Mouse (Mus musculus): ENCODE measurements around the gene Prkcb.
A peak's percentile ranks its signal among the peaks of the same experiment; 100 is the strongest.

The Prkcb gene

GRCm38 (mm10) chr7:122512430-122512966 lies 223.9 kb downstream of the Prkcb start:
- DNase-seq (ENCODE audit: low read depth, low spot score) = no peak

DNA sequence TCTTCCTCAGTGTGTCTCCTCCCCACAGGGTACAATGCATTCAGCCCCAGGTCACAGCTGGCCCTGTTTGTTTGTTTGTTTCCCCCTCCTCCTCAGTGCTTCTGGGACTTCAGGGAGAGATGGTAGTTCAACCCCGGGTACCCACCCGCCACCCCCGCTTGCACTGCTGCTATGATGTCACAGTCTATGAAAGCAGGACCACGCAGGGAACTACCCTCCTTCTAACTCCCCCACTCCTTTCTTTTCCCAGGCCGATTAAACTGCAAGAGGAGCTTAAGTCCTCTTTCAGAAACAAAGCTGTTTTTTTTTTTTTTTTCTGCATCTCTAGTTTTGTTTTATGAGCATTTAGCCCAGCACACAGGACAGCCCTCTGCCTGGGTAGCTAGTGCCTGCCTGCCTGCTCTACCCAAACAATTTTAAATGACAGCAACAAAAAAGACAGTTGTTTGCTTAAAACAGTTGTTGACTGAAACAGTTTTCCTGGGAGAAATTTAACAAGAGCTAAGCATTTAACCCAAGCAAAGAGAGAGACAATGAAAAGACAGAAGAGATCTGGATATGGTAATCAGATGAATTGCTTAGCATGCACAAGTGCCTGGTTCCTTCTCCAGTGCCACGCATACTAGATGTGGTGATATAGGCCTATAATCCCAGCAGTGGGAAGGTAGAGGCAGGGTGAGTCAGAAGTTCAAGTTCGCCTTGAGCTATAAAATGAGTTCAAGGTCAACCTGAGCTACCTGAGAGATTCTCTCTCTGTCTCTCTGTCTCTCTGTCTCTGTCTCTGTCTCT lies 232.5 kb downstream of the Prkcb start:
- no peak for DNase-seq (ENCODE audit: low read depth, low spot score)

DNA sequence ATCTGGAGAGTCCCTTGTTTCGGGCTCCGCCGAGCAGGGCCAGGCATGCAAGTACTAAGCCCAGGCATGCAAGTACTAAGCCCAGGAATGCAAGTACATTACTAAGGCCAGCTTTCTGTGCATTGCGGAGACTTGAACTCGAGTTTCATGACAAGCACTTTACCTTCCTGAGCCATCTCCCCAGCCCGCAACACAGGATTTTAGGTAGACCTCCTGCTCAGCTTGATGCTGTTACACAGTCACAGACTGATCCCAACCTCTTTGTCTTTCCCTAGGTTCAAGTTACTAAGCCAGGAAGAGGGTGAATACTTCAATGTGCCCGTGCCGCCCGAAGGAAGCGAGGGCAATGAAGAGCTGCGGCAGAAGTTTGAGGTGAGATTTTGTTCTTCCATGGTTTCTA lies 239.7 kb downstream of the Prkcb start:
- DNase-seq (ENCODE audit: low read depth, low spot score) = no peak

- DNase-seq (ENCODE audit: low read depth, low spot score) = no peak
These were observed 240.1 kb downstream of the Prkcb start for GRCm38 (mm10) chr7:122528646-122529045.

- DNase-seq (ENCODE audit: low read depth, low spot score) = no peak
These were observed 245.2 kb downstream of the Prkcb start for GRCm38 (mm10) chr7:122533566-122534360.

DNA sequence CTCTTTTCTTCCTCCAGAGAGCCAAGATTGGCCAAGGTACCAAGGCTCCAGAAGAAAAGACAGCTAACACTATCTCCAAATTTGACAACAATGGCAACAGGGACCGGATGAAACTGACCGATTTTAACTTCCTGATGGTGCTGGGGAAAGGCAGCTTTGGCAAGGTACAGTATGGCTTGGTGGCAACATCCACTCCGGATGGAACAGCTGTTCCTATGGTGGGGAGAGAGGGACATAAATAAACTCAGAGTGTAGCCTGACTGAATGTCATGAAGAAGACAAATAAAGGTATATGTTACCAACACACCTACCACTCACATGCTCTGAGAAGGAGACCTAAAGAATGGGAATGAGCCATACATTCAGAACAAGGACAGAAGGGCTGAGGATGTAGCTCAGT lies 256.1 kb downstream of the Prkcb start:
- no peak for DNase-seq (ENCODE audit: low read depth, low spot score)

DNA sequence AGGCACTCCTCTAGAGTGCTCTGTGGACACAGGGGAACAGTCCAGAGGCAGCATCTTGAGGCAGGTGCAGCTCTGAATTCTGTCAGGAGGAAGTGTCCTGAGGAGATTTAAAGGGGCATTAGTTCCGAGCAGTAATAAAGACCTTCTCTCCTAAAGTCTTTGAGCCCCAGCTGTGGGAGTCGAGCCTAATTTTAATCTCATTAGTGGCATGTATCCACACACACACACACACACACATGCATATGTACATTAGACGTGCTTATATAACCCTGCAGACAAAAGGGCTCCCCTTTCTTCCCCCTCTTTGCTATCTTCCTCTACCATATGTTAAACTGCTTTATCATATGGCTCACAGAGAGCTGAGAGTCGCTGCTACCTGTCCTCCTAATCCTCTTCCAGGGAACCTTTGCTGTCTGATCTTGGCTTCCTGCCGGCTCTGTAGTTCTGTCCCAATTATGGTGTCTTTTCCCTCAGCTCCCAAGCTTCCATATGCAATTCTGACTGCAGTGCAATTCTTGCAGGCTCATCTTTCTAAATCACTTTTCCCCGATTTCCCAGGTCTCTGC lies 268.1 kb downstream of the Prkcb start:
- DNase-seq (ENCODE audit: low read depth, low spot score) = no peak

DNA sequence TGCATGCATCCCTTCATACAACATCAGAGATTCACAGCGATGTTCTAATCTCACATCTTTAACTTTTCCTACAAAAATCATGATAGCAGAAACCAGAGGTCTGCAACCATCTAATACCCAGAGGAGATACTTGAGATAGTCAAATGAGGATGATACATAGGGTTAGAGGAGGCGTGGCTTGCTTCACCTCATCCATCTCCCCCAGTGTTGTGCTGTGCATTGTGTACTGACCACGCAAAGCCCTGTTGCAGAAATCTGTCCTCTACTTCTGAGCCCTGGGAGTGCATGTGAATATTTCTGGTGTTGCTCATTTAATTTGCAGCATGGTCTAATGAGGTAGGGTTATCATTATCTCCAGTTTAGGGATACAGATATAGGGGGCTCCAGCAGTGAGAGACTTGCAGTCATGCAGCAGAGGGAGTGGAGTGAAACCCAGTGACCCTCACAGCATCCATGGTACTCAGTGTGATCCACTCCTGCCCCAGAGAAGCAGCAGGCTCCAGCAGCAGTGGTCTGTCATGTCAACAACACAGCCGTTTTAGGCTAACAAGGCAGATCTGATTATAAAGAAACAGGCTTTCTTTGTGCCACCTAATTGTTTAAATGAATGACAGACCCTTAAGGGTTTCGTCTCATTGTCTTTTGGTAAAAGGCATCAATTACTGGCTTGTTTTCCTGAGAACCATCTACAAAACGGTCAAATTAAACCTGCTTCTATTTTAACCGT lies 269.7 kb downstream of the Prkcb start:
- no peak for DNase-seq (ENCODE audit: low read depth, low spot score)

DNA sequence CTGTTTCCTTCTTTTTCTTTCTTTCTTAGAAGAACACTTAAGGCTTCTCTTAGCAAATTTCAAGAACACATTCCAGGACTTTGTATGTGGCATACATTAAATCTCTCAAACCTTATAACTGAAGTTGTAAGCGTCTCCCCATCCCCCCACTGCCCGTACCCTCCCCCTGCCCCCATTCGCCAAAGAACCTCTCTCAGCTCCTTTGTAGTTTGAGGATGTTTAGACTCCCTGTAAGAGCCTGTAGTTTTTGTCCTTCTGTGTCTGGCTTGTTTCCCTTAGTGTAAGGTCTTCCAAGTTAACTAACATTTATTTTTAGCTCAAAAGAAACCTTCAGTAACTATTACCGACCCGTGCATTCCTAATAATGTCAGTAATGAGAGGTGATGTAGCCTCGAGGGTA lies 270.4 kb downstream of the Prkcb start:
- no peak for DNase-seq (ENCODE audit: low read depth, low spot score)

DNA sequence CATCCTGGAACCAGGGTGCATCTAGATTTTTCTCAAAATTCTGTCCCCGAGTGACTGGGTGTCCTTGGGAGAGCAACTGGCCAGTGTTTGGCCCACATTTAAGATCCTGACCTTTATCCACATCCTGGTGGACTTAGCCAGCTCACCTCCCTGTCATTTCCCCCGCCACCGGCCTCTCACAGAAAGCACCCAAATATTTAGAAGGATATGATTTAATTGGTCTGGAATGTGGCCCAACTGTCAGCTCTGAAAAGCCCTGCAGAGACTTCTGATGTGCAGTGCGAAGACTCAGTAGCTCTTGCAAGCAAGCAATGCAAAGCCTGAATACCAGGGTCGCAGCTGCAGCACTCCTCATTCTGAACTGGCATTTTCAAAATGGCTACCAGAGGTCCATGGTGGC lies 274.0 kb downstream of the Prkcb start:
- DNase-seq (ENCODE audit: low read depth, low spot score) = no peak

- no peak for DNase-seq (ENCODE audit: low read depth, low spot score)
These were observed 276.8 kb downstream of the Prkcb start for GRCm38 (mm10) chr7:122565371-122565770.

- DNase-seq (ENCODE audit: low read depth, low spot score) = no peak
These were observed 277.5 kb downstream of the Prkcb start for GRCm38 (mm10) chr7:122566011-122566410.

- peak; percentile 44 for DNase-seq (ENCODE audit: low read depth, low spot score)
These were observed 280.2 kb downstream of the Prkcb start for GRCm38 (mm10) chr7:122568787-122569186.

DNA sequence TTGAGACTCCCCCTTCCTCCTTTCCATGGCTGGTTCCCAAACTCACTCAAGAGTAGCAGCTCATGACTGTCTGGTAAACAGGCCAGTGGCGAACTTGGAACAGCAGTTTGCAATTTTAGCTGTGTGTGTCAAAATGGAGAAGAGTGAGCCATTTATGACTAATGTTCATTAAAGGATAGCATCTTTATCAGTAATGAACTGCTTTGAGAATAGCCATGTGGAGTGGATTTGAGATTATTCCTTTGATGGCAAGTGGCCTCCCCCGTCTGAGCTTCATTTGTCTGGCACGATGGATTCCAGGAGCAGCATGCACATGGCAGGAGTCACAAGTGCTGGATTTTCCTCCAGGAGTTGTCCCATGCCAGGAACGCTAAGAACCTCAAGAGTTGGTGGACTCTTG lies 281.9 kb downstream of the Prkcb start:
- no peak for DNase-seq (ENCODE audit: low read depth, low spot score)

- no peak for DNase-seq (ENCODE audit: low read depth, low spot score)
These were observed 284.6 kb downstream of the Prkcb start for GRCm38 (mm10) chr7:122573101-122573635.

- DNase-seq (ENCODE audit: low read depth, low spot score) = no peak
These were observed 285.9 kb downstream of the Prkcb start for GRCm38 (mm10) chr7:122574418-122574817.

DNA sequence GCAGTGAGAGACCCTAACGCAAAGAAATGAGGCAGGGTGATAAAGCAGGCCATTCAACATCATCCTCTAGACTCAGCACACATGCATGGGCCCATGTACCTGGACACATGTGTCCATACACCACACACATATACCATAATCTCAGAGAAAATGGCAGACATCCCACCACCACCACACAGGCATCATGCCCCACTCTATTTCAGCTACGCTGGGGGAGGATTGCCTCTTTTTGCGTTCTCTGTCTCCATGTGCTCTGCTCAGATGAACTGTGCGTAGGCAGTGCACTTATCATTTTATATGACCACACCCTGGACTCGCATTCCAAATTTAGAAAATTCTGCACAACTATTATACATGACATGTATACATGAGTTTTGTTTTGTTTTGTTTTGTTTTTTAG lies 286.5 kb downstream of the Prkcb start:
- DNase-seq (ENCODE audit: low read depth, low spot score) = no peak

DNA sequence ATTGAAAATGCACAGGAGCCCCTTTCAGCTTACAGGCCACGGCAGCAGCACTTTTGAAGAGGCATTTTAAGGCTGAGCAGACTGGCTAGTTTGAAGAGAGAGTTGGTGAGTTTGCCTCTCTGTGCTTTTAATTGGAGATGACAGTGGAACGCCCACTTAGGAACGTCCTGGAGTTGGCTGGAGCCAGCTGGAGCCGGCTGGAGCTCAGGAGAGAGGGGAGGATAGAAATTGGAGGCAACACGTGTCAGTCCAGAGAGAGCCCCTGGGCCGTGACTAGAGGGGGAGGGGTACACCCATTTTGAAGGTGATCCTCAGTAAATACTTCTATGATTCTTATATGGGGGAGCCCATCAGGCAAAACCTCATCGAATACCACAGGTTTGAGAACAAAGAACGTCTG lies 287.0 kb downstream of the Prkcb start:
- DNase-seq (ENCODE audit: low read depth, low spot score) = peak; percentile 78

GRCm38 (mm10) chr7:122577571-122577970 lies 289.0 kb downstream of the Prkcb start:
- DNase-seq (ENCODE audit: low read depth, low spot score) = no peak

DNA sequence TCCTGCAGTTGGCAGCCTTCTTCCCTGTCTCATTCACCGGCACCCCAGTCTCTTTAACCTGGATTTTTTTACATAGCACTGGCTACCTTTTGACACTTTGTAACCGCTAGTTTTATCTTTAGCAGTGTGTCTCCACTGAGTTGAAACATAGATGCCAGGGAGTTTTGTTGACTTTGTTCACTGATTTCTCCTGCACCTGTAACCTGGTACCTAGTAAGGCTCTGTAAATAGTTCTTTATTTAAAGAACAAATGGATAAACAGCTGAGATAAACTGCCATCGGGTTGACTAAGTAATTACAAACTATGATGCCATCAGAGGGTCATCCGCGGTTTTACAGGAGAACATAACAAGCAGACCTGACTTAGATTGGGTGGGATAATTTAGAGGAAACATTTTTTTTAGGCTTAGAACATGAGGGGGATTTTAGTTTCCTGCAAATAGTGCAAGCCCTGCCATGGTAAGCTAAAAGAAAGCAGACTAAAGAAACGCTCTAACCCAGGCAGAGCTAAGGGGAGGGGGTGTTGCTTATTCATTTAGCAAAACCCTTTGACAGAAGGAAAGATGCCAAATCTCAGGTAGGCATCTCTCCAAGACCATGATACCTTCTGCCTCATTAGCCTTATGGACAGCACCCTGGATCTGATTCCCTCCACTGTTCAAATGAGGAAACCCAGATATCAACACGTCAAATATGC lies 291.1 kb downstream of the Prkcb start:
- no peak for DNase-seq (ENCODE audit: low read depth, low spot score)

GRCm38 (mm10) chr7:122580158-122580475 lies 291.6 kb downstream of the Prkcb start:
- DNase-seq (ENCODE audit: low read depth, low spot score) = no peak

Measured in ES-CJ7 (cell line).